Mouse (Mus musculus): ENCODE measurements around the gene 1810062G17Rik.

DNA sequence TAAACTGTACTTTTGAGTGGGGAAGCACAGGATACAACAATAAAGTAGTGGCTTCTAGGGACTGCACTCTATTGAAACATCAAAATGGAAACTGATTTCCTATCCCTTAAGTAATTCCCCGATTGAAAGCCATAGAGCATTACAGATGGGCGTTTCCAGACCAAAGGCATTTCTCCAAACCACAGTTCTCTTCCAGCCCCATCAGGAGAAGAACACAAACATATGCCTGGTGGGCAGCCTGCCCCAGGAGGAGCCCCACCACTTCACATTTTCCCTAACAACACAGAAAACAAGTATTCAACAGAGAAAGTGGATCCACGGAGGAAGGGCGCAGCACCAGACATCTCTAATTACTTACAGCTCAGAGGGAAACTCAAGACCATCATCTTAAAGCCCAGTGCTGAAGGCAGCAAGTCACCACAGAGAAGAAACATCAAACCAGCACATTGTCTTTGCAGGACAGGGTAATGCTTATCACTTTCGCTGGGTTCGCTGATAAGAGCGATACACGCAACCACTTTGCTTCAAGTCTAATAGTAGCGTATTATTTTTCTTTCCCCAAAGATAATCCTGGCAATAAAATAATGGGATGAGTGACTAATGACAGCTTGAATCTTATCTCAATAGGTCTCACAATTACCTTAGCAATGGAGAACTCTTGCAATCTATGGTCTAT is 17.1 kb downstream of the 1810062G17Rik start:
- TF ChIP-seq GATA1 (IDR thresholded peaks at IDR 0.05; ENCODE audit: borderline replicate concordance, low read length), result no peak
- TF ChIP-seq FLI1 (IDR thresholded peaks at IDR 0.05; ENCODE audit: low read length), result no peak
